Mouse (Mus musculus) ES-E14 (cell line): ENCODE data around the gene Cadps. TPM values are rescaled to one million over a fixed set of nuclear protein-coding genes. Genes with fewer than 3 reads are reported as not detected.

Experiments
- DNase-seq: peaks from one replicate; pipeline ENCODE4 v3.0.0-alpha.2; 2013; ENCODE audit warnings: low read depth, low spot score
- H3K27ac ChIP-seq: 2 replicates; pipeline ENCODE4 v1.5.1; 2012; ENCODE audit warnings: low read depth, mild to moderate bottlenecking, low read length, moderate library complexity, mixed read lengths; ENCODE audit not compliant: poor library complexity, insufficient read depth, severe bottlenecking
- H3K36me3 ChIP-seq: 2 replicates; pipeline ENCODE4 v1.6.1; 2012; ENCODE audit warnings: mild to moderate bottlenecking, low read length, moderate library complexity, mixed read lengths; ENCODE audit not compliant: control insufficient read depth, poor library complexity, insufficient read depth, severe bottlenecking
- H3K4me1 ChIP-seq, 2 experiments: fragments of 150-350 bp in 1 of 2; sonication (generic) in 1 of 2; 2 replicates each; pipeline ENCODE4 v1.6.1; 2012; ENCODE audit warnings: low read length in 2 of 2, mild to moderate bottlenecking in 1 of 2, mixed read lengths in 1 of 2; ENCODE audit not compliant: control insufficient read depth in 2 of 2, insufficient read depth in 2 of 2, poor library complexity in 1 of 2
- H3K4me3 ChIP-seq, 2 experiments: fragments of 150-350 bp in 1 of 2; sonication (generic) in 1 of 2; 2 replicates each; pipeline ENCODE4 v1.5.1; 2012; ENCODE audit warnings: low read length in 2 of 2, low read depth in 1 of 2, mild to moderate bottlenecking in 1 of 2, mixed read lengths in 1 of 2; ENCODE audit not compliant: insufficient read depth in 1 of 2, poor library complexity in 1 of 2, severe bottlenecking in 1 of 2
- H3K9ac ChIP-seq: 2 replicates; pipeline ENCODE4 v1.6.1; 2012; ENCODE audit warnings: low read depth, mild to moderate bottlenecking, low read length, mixed read lengths; ENCODE audit not compliant: poor library complexity, insufficient read depth, severe bottlenecking
- H3K9me3 ChIP-seq: fragments of 150-350 bp; sonication (generic); 2 replicates; pipeline ENCODE4 v1.6.1; 2012; ENCODE audit warnings: low read depth, mild to moderate bottlenecking, low read length; ENCODE audit not compliant: control insufficient read depth, insufficient read depth
- CHD2 ChIP-seq: IDR thresholded peaks from 2 replicates; pipeline ENCODE4 v1.6.1; 2014; ENCODE audit warnings: mild to moderate bottlenecking, low read depth, low read length, inconsistent platforms
- HCFC1 ChIP-seq: IDR thresholded peaks from 2 replicates; pipeline ENCODE4 v1.6.1; 2012; ENCODE audit warnings: low read length, inconsistent platforms, borderline replicate concordance; ENCODE audit not compliant: insufficient read depth
- MAFK ChIP-seq: IDR thresholded peaks from 2 replicates; pipeline ENCODE4 v1.6.1; 2014; ENCODE audit warnings: mild to moderate bottlenecking, low read depth, low read length, inconsistent platforms; ENCODE audit not compliant: insufficient read depth
- ZC3H11A ChIP-seq: IDR thresholded peaks from 2 replicates; pipeline ENCODE4 v1.6.1; 2012; ENCODE audit warnings: low read depth, mild to moderate bottlenecking, inconsistent platforms, low read length, borderline replicate concordance
- ZNF384 ChIP-seq: IDR thresholded peaks from 2 replicates; pipeline ENCODE4 v1.6.1; 2012; ENCODE audit warnings: low read depth, low read length, inconsistent platforms
- in situ Hi-C, 2 experiments: fragments of 600-800 bp; cut with MboI; formaldehyde crosslinking; loops; one replicate each; pipeline ENCODE4 v1.15.1; 2025; ENCODE audit warnings: low sequenced_read_pairs in 2 of 2, inconsistent platforms in 1 of 2; ENCODE audit not compliant: unreplicated experiment in 2 of 2
- total RNA-seq: library from RNA; depleted of rRNA; stranded (reverse); fragments of 300-350 nt; gene quantifications from 2 replicates; pipeline ENCODE4 v1.2.3, GENCODE M21; 2012

Cadps gene
- total RNA-seq, 1 experiment, result 0.49 TPM

DNA sequence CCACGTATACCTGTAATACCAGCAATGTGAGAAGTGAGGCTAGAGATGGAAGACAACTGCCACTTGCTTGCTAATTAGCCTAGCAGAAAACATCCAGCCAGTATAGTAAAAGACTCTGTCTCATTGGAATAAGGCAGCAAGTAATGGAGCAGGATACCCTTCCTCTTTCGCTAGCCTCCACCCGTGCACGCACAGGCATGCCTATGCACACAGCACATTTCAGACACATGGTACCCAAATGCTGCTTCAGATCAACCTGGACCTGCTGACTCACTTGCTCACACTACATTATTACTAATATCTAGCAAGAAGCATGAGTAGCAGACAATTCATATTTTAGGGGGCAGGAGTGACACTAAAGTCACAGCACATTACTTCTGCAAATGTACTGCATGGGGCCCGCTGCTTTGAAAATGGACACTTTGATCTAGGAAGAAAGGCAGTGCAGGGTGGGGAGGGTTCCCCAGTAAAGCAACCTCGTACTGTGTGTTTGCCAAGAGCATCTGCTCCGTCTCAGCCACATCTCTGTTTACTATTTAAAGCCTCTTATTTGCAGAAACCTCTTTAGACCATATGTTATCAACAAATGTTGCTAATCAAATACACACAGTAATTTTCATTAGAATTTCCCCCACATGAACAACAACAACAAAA, 263.8 kb downstream of the Cadps start:
- Histone ChIP-seq H3K4me3 (no peak overlapping the region), H3K27ac (no peak overlapping the region), H3K9me3 (no peaks in the 10 kb centered on the region), H3K9ac (no peak overlapping the region), H3K4me1 (no peaks in the 10 kb centered on the region; a peak in 1 of 4 replicates), H3K36me3 (no peaks in the 10 kb centered on the region)
- TF ChIP-seq HCFC1, result no peak
- TF ChIP-seq ZC3H11A, result no peak
- no peak for TF ChIP-seq CHD2
- no peak for TF ChIP-seq MAFK
- TF ChIP-seq ZNF384, result no peak
- DNase-seq, result no peak
- in situ Hi-C loops, result loop anchor here in 1 of 2 experiments (25.0 kb wide), 1 partner anchor 678 kb away; no protein-coding TSS in a partner anchor

DNA sequence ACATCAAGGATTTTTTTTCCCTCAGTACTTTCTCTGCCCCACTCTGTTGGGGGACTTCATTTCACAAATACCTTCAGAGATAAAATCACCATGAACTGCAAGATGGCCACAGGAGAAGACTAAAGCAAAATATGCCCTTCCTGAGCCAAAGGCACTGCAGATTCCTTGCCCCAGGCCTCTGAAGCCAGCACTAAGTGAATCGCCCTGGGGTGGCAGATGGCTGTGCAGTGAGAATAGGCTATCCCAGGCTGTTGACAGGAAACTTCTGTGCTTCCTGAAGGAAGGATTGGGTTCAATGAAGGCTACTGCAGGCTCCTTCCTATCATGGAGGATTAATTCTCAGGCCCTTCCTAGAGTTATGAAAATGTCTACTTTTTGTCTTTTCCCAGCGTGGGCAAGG, 268.4 kb downstream of the Cadps start:
- in situ Hi-C loops, result loop anchor here in 1 of 2 experiments (25.0 kb wide), 1 partner anchor 683 kb away; no protein-coding TSS in a partner anchor
- no peak overlapping the region for H3K27ac ChIP-seq
- no peak overlapping the region for H3K4me3 ChIP-seq

DNA sequence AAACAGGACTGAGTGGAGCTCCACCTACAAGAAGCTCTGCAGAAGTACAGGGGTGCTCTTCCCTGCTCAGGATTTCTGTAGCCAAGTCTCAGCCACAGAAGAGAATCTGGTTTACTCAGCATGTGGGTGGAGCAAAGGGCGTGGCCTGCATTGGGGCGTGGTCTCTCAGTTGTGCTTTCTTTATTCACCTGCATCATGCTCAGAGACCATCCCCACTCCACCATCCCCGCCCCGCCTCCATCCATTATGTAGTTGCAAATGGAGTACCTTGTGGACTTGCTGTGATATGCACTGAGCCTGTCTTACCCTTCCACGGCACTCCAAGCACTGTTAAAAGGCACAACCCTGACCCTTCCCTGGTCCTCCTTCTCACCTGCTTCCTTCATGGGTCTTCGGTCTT, 271.5 kb downstream of the Cadps start:
- Histone ChIP-seq H3K9me3 (no peaks in the 10 kb centered on the region), H3K4me3 (peak overlapping the region in 1 of 2 experiments; percentile 43; a peak in 1 of 4 replicates), H3K9ac (no peak overlapping the region), H3K27ac (no peak overlapping the region), H3K36me3 (no peaks in the 10 kb centered on the region), H3K4me1 (peaks cover 2 to 9% of the 10 kb centered on the region in 2 experiments; a peak in 1 of 4 replicates)
- no peak for TF ChIP-seq ZNF384
- no peak for TF ChIP-seq CHD2
- no peak for TF ChIP-seq HCFC1
- TF ChIP-seq MAFK, result no peak
- TF ChIP-seq ZC3H11A, result no peak
- peak; percentile 80 for DNase-seq
- in situ Hi-C loops, result loop anchor here in 1 of 2 experiments (25.0 kb wide), 1 partner anchor 686 kb away; no protein-coding TSS in a partner anchor

More for the DNA sequence above, 268.4 kb downstream of the Cadps start:
- no peaks in the 10 kb centered on the region for H3K9me3 ChIP-seq
- peaks cover 2 to 5% of the 10 kb centered on the region in 2 experiments; a peak in 1 of 4 replicates for H3K4me1 ChIP-seq
- H3K36me3 ChIP-seq, result no peaks in the 10 kb centered on the region
- no peak for TF ChIP-seq ZNF384
- no peak for TF ChIP-seq HCFC1
- no peak for TF ChIP-seq CHD2
- no peak for TF ChIP-seq ZC3H11A
- no peak for TF ChIP-seq MAFK
- H3K9ac ChIP-seq, result no peak overlapping the region
- no peak for DNase-seq

DNA sequence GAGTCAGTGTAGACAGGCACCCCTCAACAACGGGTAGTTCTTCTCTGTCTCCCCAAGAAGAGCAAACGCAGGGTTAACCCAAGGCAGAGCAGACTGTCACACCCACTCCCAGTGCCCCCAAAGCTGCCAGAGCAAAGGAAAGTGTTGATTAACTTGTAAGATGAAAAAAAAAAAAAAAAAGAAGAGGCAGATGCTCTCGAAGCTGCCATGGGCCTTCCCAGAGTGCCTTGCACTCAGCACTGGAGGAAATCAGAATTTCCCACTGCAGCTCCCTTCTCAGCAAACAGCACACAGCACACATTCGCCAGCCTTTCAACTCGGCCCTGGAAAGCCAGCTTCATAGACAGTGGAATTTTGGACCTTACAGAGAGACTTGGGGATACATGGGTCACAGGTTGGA, 271.9 kb downstream of the Cadps start:
- peak; percentile 56 for TF ChIP-seq ZNF384
- TF ChIP-seq MAFK, result no peak
- no peak overlapping the region for H3K9ac ChIP-seq
- no peaks in the 10 kb centered on the region for H3K36me3 ChIP-seq
- peaks cover 2 to 9% of the 10 kb centered on the region in 2 experiments; a peak in 1 of 4 replicates for H3K4me1 ChIP-seq
- peak overlapping the region in 1 of 2 experiments; percentile 43; a peak in 1 of 4 replicates for H3K4me3 ChIP-seq
- H3K27ac ChIP-seq, result no peak overlapping the region
- DNase-seq, result no peak
- in situ Hi-C loops, result loop anchor here in 1 of 2 experiments (25.0 kb wide), 1 partner anchor 686 kb away; no protein-coding TSS in a partner anchor
- H3K9me3 ChIP-seq, result no peaks in the 10 kb centered on the region

DNA sequence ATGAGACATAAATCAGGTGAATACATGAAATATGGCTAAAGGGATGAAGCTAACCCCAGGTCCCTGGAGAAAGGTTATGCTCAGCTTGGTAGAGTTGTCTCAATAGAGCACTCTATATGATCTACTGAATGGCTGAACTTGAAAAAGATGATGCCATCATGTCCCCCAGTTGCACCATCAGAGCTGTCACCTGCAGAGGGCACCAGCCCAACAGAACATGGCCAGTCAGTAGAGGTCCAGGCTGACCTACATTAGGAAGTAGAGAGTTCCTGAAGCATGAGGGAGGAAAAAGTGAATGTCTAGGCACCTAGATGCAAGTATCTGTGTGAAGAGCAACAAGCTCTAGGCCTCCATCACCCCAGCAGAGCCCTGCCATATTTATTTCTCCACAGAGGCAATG, 273.6 kb downstream of the Cadps start:
- H3K9ac ChIP-seq, result no peak overlapping the region
- TF ChIP-seq ZNF384 (no peak), ZC3H11A (no peak), MAFK (no peak), HCFC1 (no peak), CHD2 (no peak)
- no peaks in the 10 kb centered on the region for H3K36me3 ChIP-seq
- no peaks in the 10 kb centered on the region for H3K9me3 ChIP-seq
- no peak overlapping the region for H3K27ac ChIP-seq
- no peak for DNase-seq
- H3K4me1 ChIP-seq, result peaks cover 2 to 9% of the 10 kb centered on the region in 2 experiments; a peak in 1 of 4 replicates
- no peak overlapping the region for H3K4me3 ChIP-seq
- in situ Hi-C loops, result no loop called here
